Mouse (Mus musculus) liver, embryonic 16.5 days (tissue): ENCODE results near the gene Ttc21a. TPM values are rescaled to one million over a fixed set of nuclear protein-coding genes. Genes with fewer than 3 reads are reported as not detected.

ENCODE experiments used
- ATAC-seq: fragments of 200-750 bp; cut with Nextera tagmentation; 2 replicates; pipeline ENCODE4 v1.8.0; 2017; ENCODE audit warnings: low read depth, mild to moderate bottlenecking, moderate number of reproducible peaks, moderate library complexity
- H3K27ac ChIP-seq: fragments of 300-500 bp; sonication (generic); 2 replicates; pipeline ENCODE4 v1.5.1; 2014; ENCODE audit warnings: mild to moderate bottlenecking, low read length
- H3K27me3 ChIP-seq: fragments of 300-500 bp; sonication (generic); 2 replicates; pipeline ENCODE4 v1.6.1; 2014; ENCODE audit warnings: low read depth, low read length, mixed read lengths; ENCODE audit not compliant: control insufficient read depth, insufficient read depth
- H3K36me3 ChIP-seq: fragments of 300-500 bp; sonication (generic); 2 replicates; pipeline ENCODE4 v1.6.1; 2014; ENCODE audit warnings: mild to moderate bottlenecking; ENCODE audit not compliant: control insufficient read depth, insufficient read depth
- H3K4me1 ChIP-seq: fragments of 300-500 bp; sonication (generic); 2 replicates; pipeline ENCODE4 v1.6.1; 2014; ENCODE audit warnings: low read depth, low read length, mixed read lengths; ENCODE audit not compliant: control insufficient read depth
- H3K4me2 ChIP-seq: fragments of 300-500 bp; sonication (generic); 2 replicates; pipeline ENCODE4 v1.6.1; 2014; ENCODE audit warnings: low read depth, low read length, mixed read lengths
- H3K4me3 ChIP-seq: fragments of 300-500 bp; sonication (generic); 2 replicates; pipeline ENCODE4 v1.5.1; 2014; ENCODE audit warnings: low read depth, mild to moderate bottlenecking, low read length
- H3K9ac ChIP-seq: fragments of 300-500 bp; sonication (generic); 2 replicates; pipeline ENCODE4 v1.6.1; 2014; ENCODE audit warnings: low read depth, low read length
- H3K9me3 ChIP-seq: fragments of 300-500 bp; sonication (generic); replicated peaks from 2 replicates; pipeline ENCODE4 v1.6.1; 2016; ENCODE audit warnings: low read length; ENCODE audit not compliant: control insufficient read depth
- WGBS: fragments of 180-500 bp; shearing (Covaris S2); extraction: QIAGEN DNeasy Blood & Tissue Kit; methylation state at CpG from one replicate; pipeline ENCODE4 v1.1.7; 2014; ENCODE audit not compliant: insufficient replicate concordance; 5-methylcytosine and 5-hydroxymethylcytosine counted together
- polyA plus RNA-seq: library from polyadenylated mRNA; unstranded; fragments of >200 nt; fragmentation: Nextera tagmentation; extraction: Ambion mirVana; gene quantifications from 2 replicates; pipeline ENCODE4 v1.2.1, GENCODE M21; 2015

Ttc21a gene
- polyA plus RNA-seq, 1 experiment from 2014 or later: 0.21 TPM

GRCm38 (mm10) chr9:119932358-119932757, 5.0 kb upstream of the Ttc21a start:
- Histone ChIP-seq H3K4me3 (no peak overlapping the region), H3K9me3 (no peaks in the 10 kb centered on the region), H3K36me3 (peaks cover 8% of the 10 kb centered on the region), H3K9ac (no peak overlapping the region), H3K27ac (no peak overlapping the region), H3K4me2 (no peak overlapping the region), H3K4me1 (peaks cover 8% of the 10 kb centered on the region), H3K27me3 (no peaks in the 10 kb centered on the region)
- WGBS: 77% methylated on average over 12 of the region's 12 CpGs
- peak; percentile 30; the same call in 1 of the 2 replicates for ATAC-seq

DNA sequence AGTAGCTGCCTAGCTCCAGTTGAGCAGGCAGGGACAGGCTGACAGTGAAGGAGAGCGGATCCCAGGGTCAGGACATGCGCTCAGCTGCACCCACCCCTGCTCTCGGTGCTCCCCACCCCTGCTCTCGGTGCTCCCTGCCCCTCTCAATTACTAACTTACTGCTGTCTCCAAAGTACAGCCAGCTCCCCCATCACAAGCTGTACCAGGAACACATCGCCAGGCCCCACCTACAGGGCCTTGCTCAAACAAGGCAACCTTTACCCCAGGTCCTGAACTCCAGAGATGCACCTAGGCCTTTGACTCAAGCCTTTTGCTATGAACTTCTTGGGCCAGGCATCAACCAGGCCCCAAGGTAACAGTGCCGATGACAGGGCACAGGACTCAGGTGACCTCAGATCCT, 3.7 kb upstream of the Ttc21a start:
- Histone ChIP-seq H3K27me3 (no peaks in the 10 kb centered on the region), H3K9ac (no peak overlapping the region), H3K4me2 (no peak overlapping the region), H3K4me3 (no peak overlapping the region), H3K9me3 (no peaks in the 10 kb centered on the region), H3K36me3 (no peaks in the 10 kb centered on the region; the same call in 1 of the 2 replicates), H3K4me1 (peaks cover 14% of the 10 kb centered on the region), H3K27ac (peak overlapping the region; percentile 2; the same call in 1 of the 2 replicates)
- 76% methylated on average over 6 of the region's 6 CpGs for WGBS
- 0 out of 2 replicates have a peak, but pooled peaks have one; percentile 7 for ATAC-seq

- H3K9ac ChIP-seq: no peak overlapping the region
- no peaks in the 10 kb centered on the region for H3K9me3 ChIP-seq
- H3K4me1 ChIP-seq: peaks cover 14% of the 10 kb centered on the region
- no peak overlapping the region for H3K4me2 ChIP-seq
- 34% methylated on average over 4 of the region's 4 CpGs for WGBS
- ATAC-seq: no peak
- no peak overlapping the region for H3K4me3 ChIP-seq
- no peaks in the 10 kb centered on the region for H3K27me3 ChIP-seq
- H3K36me3 ChIP-seq: no peaks in the 10 kb centered on the region
- H3K27ac ChIP-seq: no peak overlapping the region
Observed at GRCm38 (mm10) chr9:119938496-119938895, 1.1 kb downstream of the Ttc21a start.

- H3K36me3 ChIP-seq: no peaks in the 10 kb centered on the region
- 74% methylated on average over 10 of the region's 10 CpGs for WGBS
- ATAC-seq: no peak
- H3K4me1 ChIP-seq: peaks cover 11% of the 10 kb centered on the region
- H3K9ac ChIP-seq: no peak overlapping the region
- no peaks in the 10 kb centered on the region for H3K27me3 ChIP-seq
- H3K4me2 ChIP-seq: no peak overlapping the region
- H3K4me3 ChIP-seq: no peak overlapping the region
- H3K9me3 ChIP-seq: no peaks in the 10 kb centered on the region
- H3K27ac ChIP-seq: no peak overlapping the region
Observed at GRCm38 (mm10) chr9:119939646-119940045, 2.2 kb downstream of the Ttc21a start.

- H3K27ac ChIP-seq: no peak overlapping the region
- H3K9ac ChIP-seq: no peak overlapping the region
- H3K4me2 ChIP-seq: no peak overlapping the region
- H3K9me3 ChIP-seq: no peaks in the 10 kb centered on the region
- H3K4me1 ChIP-seq: peaks cover 8% of the 10 kb centered on the region
- ATAC-seq: no peak
- H3K36me3 ChIP-seq: no peaks in the 10 kb centered on the region
- no peak overlapping the region for H3K4me3 ChIP-seq
- WGBS: 58% methylated on average over 5 of the region's 5 CpGs
- H3K27me3 ChIP-seq: no peaks in the 10 kb centered on the region
Observed at GRCm38 (mm10) chr9:119941407-119941806, 4.0 kb downstream of the Ttc21a start.

GRCm38 (mm10) chr9:119941861-119942260, 4.5 kb downstream of the Ttc21a start:
- ATAC-seq: no peak
- Histone ChIP-seq H3K9ac (no peak overlapping the region), H3K27ac (no peak overlapping the region), H3K9me3 (no peaks in the 10 kb centered on the region), H3K27me3 (no peaks in the 10 kb centered on the region), H3K4me3 (no peak overlapping the region), H3K36me3 (no peaks in the 10 kb centered on the region), H3K4me2 (no peak overlapping the region), H3K4me1 (peaks cover 6% of the 10 kb centered on the region)
- WGBS: 79% methylated on average over 14 of the region's 14 CpGs

DNA sequence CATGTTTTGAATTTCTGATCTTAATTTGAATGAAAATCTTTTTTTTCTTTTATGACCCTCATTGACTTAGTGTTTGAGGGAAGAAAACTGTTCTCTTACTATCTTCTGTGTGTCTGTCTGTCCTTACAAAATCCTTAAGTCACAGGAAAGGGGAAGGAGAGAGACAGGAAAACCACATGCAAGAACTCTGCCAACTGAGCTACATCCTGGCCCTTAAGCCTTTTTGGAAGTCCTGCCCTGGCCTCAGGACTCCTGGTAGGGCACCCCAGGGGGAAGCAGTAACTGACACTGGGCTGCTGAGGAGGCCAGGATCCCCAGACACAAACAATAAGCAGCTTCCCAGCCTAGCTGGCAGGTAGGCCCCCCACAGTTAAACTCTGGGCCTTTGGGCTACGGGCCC, 5.9 kb downstream of the Ttc21a start:
- no peak overlapping the region for H3K9ac ChIP-seq
- ATAC-seq: no peak
- no peak overlapping the region for H3K4me3 ChIP-seq
- H3K4me2 ChIP-seq: no peak overlapping the region
- H3K4me1 ChIP-seq: no peaks in the 10 kb centered on the region
- H3K27me3 ChIP-seq: no peaks in the 10 kb centered on the region
- no peaks in the 10 kb centered on the region for H3K36me3 ChIP-seq
- H3K27ac ChIP-seq: no peak overlapping the region
- no peaks in the 10 kb centered on the region for H3K9me3 ChIP-seq
- WGBS: 29% methylated on average over 1 of the region's 1 CpGs

- no peak for ATAC-seq
- WGBS: 65% methylated on average over 12 of the region's 12 CpGs
Observed at GRCm38 (mm10) chr9:119945173-119945900, 7.9 kb downstream of the Ttc21a start.

GRCm38 (mm10) chr9:119948804-119949203, 11.4 kb downstream of the Ttc21a start:
- Histone ChIP-seq H3K9ac (no peak overlapping the region), H3K4me2 (no peak overlapping the region), H3K4me3 (no peak overlapping the region), H3K27me3 (no peaks in the 10 kb centered on the region), H3K9me3 (no peaks in the 10 kb centered on the region), H3K36me3 (no peaks in the 10 kb centered on the region), H3K27ac (no peak overlapping the region), H3K4me1 (no peaks in the 10 kb centered on the region)
- ATAC-seq: no peak
- WGBS: 2% methylated on average over 3 of the region's 3 CpGs

More at GRCm38 (mm10) chr9:119945173-119945900, 7.9 kb downstream of the Ttc21a start:
- no peaks in the 10 kb centered on the region for H3K27me3 ChIP-seq
- H3K27ac ChIP-seq: no peak overlapping the region
- H3K9ac ChIP-seq: no peak overlapping the region
- H3K4me2 ChIP-seq: no peak overlapping the region
- no peaks in the 10 kb centered on the region for H3K4me1 ChIP-seq
- no peaks in the 10 kb centered on the region for H3K36me3 ChIP-seq
- no peak overlapping the region for H3K4me3 ChIP-seq
- no peaks in the 10 kb centered on the region for H3K9me3 ChIP-seq
